Mouse (Mus musculus) kidney, adult 2 months (tissue): Measurements from ENCODE around the gene Oat.

Experiments
- CTCF ChIP-seq: fragments of 200-500 bp; conservative IDR thresholded peaks from 2 replicates; pipeline ENCODE4 v1.5.1; 2011; ENCODE audit warnings: low read depth, mild to moderate bottlenecking, control low read depth, low read length, moderate library complexity, mixed read lengths; ENCODE audit not compliant: insufficient read depth, insufficient read length
- POLR2A ChIP-seq: fragments of 200-500 bp; IDR thresholded peaks from one replicate; pipeline ENCODE4 v1.6.1; 2011; ENCODE audit warnings: low read depth, low read length, control low read depth

- TF ChIP-seq POLR2A, result no peak
- TF ChIP-seq CTCF, result no peak
Observed at GRCm38 (mm10) chr7:132555911-132556310, 20.3 kb downstream of the Oat start.
